In the genomic region with DNA sequence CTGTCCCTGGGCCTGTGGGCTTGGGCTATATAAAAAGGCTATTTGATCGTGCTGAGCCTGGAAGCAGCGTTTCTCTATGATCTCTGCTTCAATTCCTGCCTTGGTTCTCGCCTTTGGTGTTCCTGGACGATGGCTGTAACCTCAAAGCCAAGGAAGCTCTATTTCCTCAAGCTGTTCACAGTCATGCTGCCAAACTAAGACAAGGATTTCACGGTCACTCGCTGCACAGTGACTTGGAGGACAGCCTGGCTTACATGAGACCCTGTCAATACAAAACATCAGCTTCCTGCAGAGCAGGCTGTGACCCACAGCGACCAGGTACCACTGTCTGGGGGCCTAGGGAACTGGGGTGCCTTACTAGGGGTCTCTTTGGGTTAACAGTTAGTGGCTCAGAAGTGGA, we compare ENCODE assay signal across 11 mouse cellular contexts.
"Had no signal": no experiment of that assay in that cellular context is flagged by ENCODE, and none has a peak within 500 bp of the region (broad histone marks: within the 10 kb centered on the region; RNA-seq: fewer than 3 reads in every experiment).

No protein-coding gene starts in this region.

- DNase-seq: cerebellum, adult 9-10 months; cerebellum, adult 9-11 months; embryo, embryonic 11 days; forebrain, postnatal 0 days; gastrocnemius, adult 2 months; gastrocnemius, postnatal 10 days; gastrocnemius, postnatal 14 days; gastrocnemius, postnatal 25 days; gastrocnemius, postnatal 36 days; heart, adult 18-20 months; heart, adult 2 months had no signal
